Mouse (Mus musculus) lung, embryonic 14.5 days (tissue): ENCODE measurements at regions not wholly inside any gene's neighbourhood (a gene's known extent, or its start where the extent isn't known, plus 50 kb on each side); places are given as distances from the start of the nearest gene placed in this dataset.

ENCODE experiments used
- ATAC-seq: fragments of 200-750 bp; cut with Nextera tagmentation; 2 replicates; pipeline ENCODE4 v1.8.0; 2017; ENCODE audit warnings: mild to moderate bottlenecking, moderate TSS enrichment, moderate library complexity; ENCODE audit not compliant: insufficient read depth
- DNase-seq: peaks from one replicate; pipeline ENCODE4 v3.0.0-alpha.2; 2015
- H3K27ac ChIP-seq: fragments of 300-500 bp; sonication (generic); 2 replicates; pipeline ENCODE4 v1.5.1; 2014; ENCODE audit warnings: low read depth, mild to moderate bottlenecking, moderate library complexity
- H3K27me3 ChIP-seq: fragments of 300-500 bp; sonication (generic); 2 replicates; pipeline ENCODE4 v1.6.1; 2014; ENCODE audit warnings: low read length, control low read depth; ENCODE audit not compliant: insufficient read depth
- H3K36me3 ChIP-seq: fragments of 300-500 bp; sonication (generic); 2 replicates; pipeline ENCODE4 v1.6.1; 2014; ENCODE audit warnings: control low read depth; ENCODE audit not compliant: insufficient read depth
- H3K4me1 ChIP-seq: fragments of 300-500 bp; sonication (generic); 2 replicates; pipeline ENCODE4 v1.6.1; 2014; ENCODE audit warnings: antibody characterized with exemption, control low read depth; ENCODE audit not compliant: insufficient read depth
- H3K4me2 ChIP-seq: fragments of 300-500 bp; sonication (generic); 2 replicates; pipeline ENCODE4 v1.6.1; 2014; ENCODE audit warnings: mild to moderate bottlenecking
- H3K4me3 ChIP-seq: fragments of 300-500 bp; sonication (generic); 2 replicates; pipeline ENCODE4 v1.5.1; 2014; ENCODE audit warnings: low read depth, low read length
- H3K9ac ChIP-seq: fragments of 300-500 bp; sonication (generic); 2 replicates; pipeline ENCODE4 v1.6.1; 2014
- H3K9me3 ChIP-seq: fragments of 300-500 bp; sonication (generic); 2 replicates; pipeline ENCODE4 v1.6.1; 2016; ENCODE audit warnings: low read depth, low read length, control low read depth
- CTCF ChIP-seq: IDR thresholded peaks from 2 replicates; pipeline ENCODE4 v1.5.1; 2016; ENCODE audit warnings: antibody characterized with exemption, low read depth
- WGBS: fragments of 180-500 bp; shearing (Covaris S2); extraction: QIAGEN DNeasy Blood & Tissue Kit; methylation state at CpG from one replicate; pipeline ENCODE4 v1.1.7; 2014; 5-methylcytosine and 5-hydroxymethylcytosine counted together

- Histone ChIP-seq H3K4me1 (peaks cover 5% of the 10 kb centered on the region), H3K9ac (no peak overlapping the region), H3K27ac (no peak overlapping the region), H3K27me3 (no peaks in the 10 kb centered on the region), H3K4me3 (no peak overlapping the region), H3K9me3 (no peaks in the 10 kb centered on the region), H3K4me2 (no peak overlapping the region), H3K36me3 (no peaks in the 10 kb centered on the region)
- TF ChIP-seq CTCF: no peak
- WGBS: 45% methylated on average over 6 of the region's 6 CpGs
- ATAC-seq (no peak), DNase-seq (no peak)
Observed at GRCm38 (mm10) chr2:117941517-117942096, 170.1 kb upstream of the Thbs1 start.

- Histone ChIP-seq H3K9me3 (no peaks in the 10 kb centered on the region), H3K9ac (no peak overlapping the region), H3K27ac (no peak overlapping the region), H3K4me3 (no peak overlapping the region), H3K27me3 (no peaks in the 10 kb centered on the region), H3K4me2 (no peak overlapping the region), H3K4me1 (no peaks in the 10 kb centered on the region; the same call in 1 of the 2 replicates), H3K36me3 (no peaks in the 10 kb centered on the region)
- no peak for TF ChIP-seq CTCF
- no peak for ATAC-seq
- DNase-seq: no peak
- 75% methylated on average over 5 of the region's 5 CpGs for WGBS
Observed at GRCm38 (mm10) chr2:117943666-117944065, 168.0 kb upstream of the Thbs1 start.

- H3K27ac ChIP-seq: no peak overlapping the region
- WGBS: 96% methylated on average over 1 of the region's 1 CpGs
- TF ChIP-seq CTCF: no peak
- no peak overlapping the region for H3K4me2 ChIP-seq
- ATAC-seq (no peak), DNase-seq (no peak)
- H3K9ac ChIP-seq: no peak overlapping the region
- no peaks in the 10 kb centered on the region for H3K9me3 ChIP-seq
- H3K27me3 ChIP-seq: no peaks in the 10 kb centered on the region
- H3K4me3 ChIP-seq: no peak overlapping the region
- H3K4me1 ChIP-seq: no peaks in the 10 kb centered on the region
- H3K36me3 ChIP-seq: no peaks in the 10 kb centered on the region
Observed at GRCm38 (mm10) chr2:117944325-117944724, 167.4 kb upstream of the Thbs1 start.

GRCm38 (mm10) chr2:117944942-117945341, 166.7 kb upstream of the Thbs1 start:
- Histone ChIP-seq H3K4me1 (no peaks in the 10 kb centered on the region), H3K4me3 (no peak overlapping the region), H3K27ac (no peak overlapping the region), H3K36me3 (no peaks in the 10 kb centered on the region), H3K9me3 (no peaks in the 10 kb centered on the region), H3K4me2 (no peak overlapping the region), H3K27me3 (no peaks in the 10 kb centered on the region), H3K9ac (no peak overlapping the region)
- no peak for ATAC-seq
- no peak for DNase-seq
- WGBS: 80% methylated on average over 2 of the region's 2 CpGs
- no peak for TF ChIP-seq CTCF

- Histone ChIP-seq H3K9me3 (no peaks in the 10 kb centered on the region), H3K4me1 (no peaks in the 10 kb centered on the region), H3K36me3 (no peaks in the 10 kb centered on the region), H3K27ac (no peak overlapping the region), H3K27me3 (no peaks in the 10 kb centered on the region), H3K4me3 (no peak overlapping the region), H3K9ac (no peak overlapping the region), H3K4me2 (no peak overlapping the region)
- 71% methylated on average over 5 of the region's 5 CpGs for WGBS
- no peak for ATAC-seq
- peak; percentile 25 for DNase-seq
- no peak for TF ChIP-seq CTCF
Observed at GRCm38 (mm10) chr2:117950431-117951336, 161.0 kb upstream of the Thbs1 start.

- TF ChIP-seq CTCF: no peak
- Histone ChIP-seq H3K27ac (no peak overlapping the region), H3K36me3 (no peaks in the 10 kb centered on the region), H3K9me3 (no peaks in the 10 kb centered on the region), H3K9ac (no peak overlapping the region), H3K27me3 (no peaks in the 10 kb centered on the region), H3K4me3 (no peak overlapping the region), H3K4me1 (no peaks in the 10 kb centered on the region), H3K4me2 (no peak overlapping the region)
- no peak for ATAC-seq
- WGBS: 52% methylated on average over 2 of the region's 2 CpGs
- no peak for DNase-seq
Observed at GRCm38 (mm10) chr2:117951337-117951718, 160.3 kb upstream of the Thbs1 start.

GRCm38 (mm10) chr2:117958737-117959136, 152.9 kb upstream of the Thbs1 start:
- Histone ChIP-seq H3K27me3 (no peaks in the 10 kb centered on the region), H3K9me3 (no peaks in the 10 kb centered on the region), H3K4me2 (no peak overlapping the region), H3K27ac (no peak overlapping the region), H3K36me3 (no peaks in the 10 kb centered on the region), H3K9ac (no peak overlapping the region), H3K4me1 (peaks cover 5% of the 10 kb centered on the region; the same call in 1 of the 2 replicates), H3K4me3 (no peak overlapping the region)
- DNase-seq (no peak), ATAC-seq (no peak)
- TF ChIP-seq CTCF: no peak
- 71% methylated on average over 4 of the region's 4 CpGs for WGBS
